In genomic region chr19:43674316-43674689, GRCm38 (mm10) we compare ENCODE assay signal across 8 mouse cellular contexts. TPM values are rescaled to one million over a fixed set of nuclear protein-coding genes. Genes with fewer than 3 reads are reported as not detected.
DNase-seq lines count a peak whose midpoint lies in the region; ATAC-seq and TF ChIP-seq lines count a peak whose summit lies in the region.

No protein-coding gene starts in this region.

- H3K4me2 ChIP-seq in forebrain, postnatal 0 days (ENCODE audit: low read depth): peak overlapping the region; percentile 77

- TF ChIP-seq POLR2A in heart, adult 2 months (IDR thresholded peaks at IDR 0.05; ENCODE audit: insufficient read depth, low read depth, low read length): no peak
- no peak for TF ChIP-seq POLR2A in spleen, adult 2 months (IDR thresholded peaks at IDR 0.05; ENCODE audit: low read depth, low read length)

- peak overlapping the region; percentile 83 for H3K27ac ChIP-seq in heart, adult 2 months
- peak overlapping the region; percentile 63; the same call in 1 of the 2 replicates for H3K27ac ChIP-seq in spleen, adult 2 months (ENCODE audit: insufficient read depth, low read length)
- peak overlapping the region; percentile 81 for H3K27ac ChIP-seq in forebrain, postnatal 0 days (ENCODE audit: low read depth, low read length)

- H3K79me2 ChIP-seq in heart, adult 2 months (replicated peaks; ENCODE audit: control insufficient read depth, insufficient read depth, low read length): peaks cover 6% of the 10 kb centered on the region

- H3K4me3 ChIP-seq in heart, adult 2 months: peak overlapping the region; percentile 87
- H3K4me3 ChIP-seq in spleen, adult 2 months (ENCODE audit: extremely low read depth, insufficient read depth, insufficient read length): peak overlapping the region; percentile 87
- peak overlapping the region; percentile 98 for H3K4me3 ChIP-seq in forebrain, postnatal 0 days (ENCODE audit: low read depth, low read length)

- no peak for ATAC-seq in forebrain, postnatal 0 days

- WGBS in heart, adult 2 months: under 1% methylated on average over 28 of the region's 29 CpGs
- WGBS in spleen, adult 2 months: under 1% methylated on average over 28 of the region's 29 CpGs
- WGBS in forebrain, postnatal 0 days: 1% methylated on average over 24 of the region's 29 CpGs

- intact Hi-C loops in heart, adult 2 months (cut with DNase I): loop anchor here (5.0 kb wide), 1 partner anchor 78 kb away; the partner anchor contains the start of genes Cox15 and Cutc
- intact Hi-C loops in heart, postnatal 14 days (cut with DNase I): loop anchor here (2.0 kb wide), 1 partner anchor 14 kb away; the partner anchor contains the start of gene Entpd7

- H3K9ac ChIP-seq in heart, adult 2 months (ENCODE audit: low read depth, low read length): peak overlapping the region; percentile 94
- peak overlapping the region; percentile 89 for H3K9ac ChIP-seq in forebrain, postnatal 0 days

- TF ChIP-seq CTCF in heart, adult 2 months (IDR thresholded peaks at IDR 0.05): no peak
- TF ChIP-seq CTCF in spleen, adult 2 months (IDR thresholded peaks at IDR 0.05; ENCODE audit: extremely low read depth, insufficient read depth, insufficient read length, insufficient replicate concordance): no peak
- no peak for TF ChIP-seq CTCF in forebrain, postnatal 0 days (IDR thresholded peaks at IDR 0.05; ENCODE audit: low read depth)

- no peaks in the 10 kb centered on the region for H3K9me3 ChIP-seq in forebrain, postnatal 0 days (ENCODE audit: low read length)

- no peaks in the 10 kb centered on the region; the same call in 1 of the 2 replicates for H3K36me3 ChIP-seq in heart, adult 2 months (ENCODE audit: control insufficient read depth, insufficient read depth, low read length)
- no peaks in the 10 kb centered on the region for H3K36me3 ChIP-seq in spleen, adult 2 months (ENCODE audit: control insufficient read depth, insufficient read depth, low read length)
- no peaks in the 10 kb centered on the region for H3K36me3 ChIP-seq in forebrain, postnatal 0 days (ENCODE audit: insufficient read depth)

- H3K27me3 ChIP-seq in heart, adult 2 months (ENCODE audit: control insufficient read depth, insufficient read depth, low read length): no peaks in the 10 kb centered on the region
- H3K27me3 ChIP-seq in spleen, adult 2 months (ENCODE audit: control insufficient read depth, insufficient read depth, low read length): no peaks in the 10 kb centered on the region
- no peaks in the 10 kb centered on the region for H3K27me3 ChIP-seq in forebrain, postnatal 0 days (ENCODE audit: insufficient read depth, low read length)

- peaks cover 6% of the 10 kb centered on the region for H3K4me1 ChIP-seq in heart, adult 2 months (ENCODE audit: control insufficient read depth, insufficient read depth, low read length)
- peaks cover 4% of the 10 kb centered on the region; the same call in 1 of the 2 replicates for H3K4me1 ChIP-seq in spleen, adult 2 months (ENCODE audit: control insufficient read depth, insufficient read depth, insufficient read length)
- H3K4me1 ChIP-seq in forebrain, postnatal 0 days (ENCODE audit: insufficient read depth): peaks cover 17% of the 10 kb centered on the region

- no peak for DNase-seq in heart, adult 2 months
- DNase-seq in heart, postnatal 14 days: no peak
- DNase-seq in spleen, adult 2 months (ENCODE audit: low read depth in 1 of 2, low spot score in 2 of 2): no peak
- no peak for DNase-seq in spleen, postnatal 4 days (ENCODE audit: low spot score in 2 of 2)
- DNase-seq in forebrain, postnatal 0 days: no peak
- peak; percentile 30 for DNase-seq in lung, postnatal 36 days
- DNase-seq in T-cell, adult 2 months (ENCODE audit: low spot score): no peak
- DNase-seq in cerebellum, adult 9-11 months: no peak

- no peak for TF ChIP-seq EP300 in heart, adult 2 months (IDR thresholded peaks at IDR 0.05; ENCODE audit: insufficient read depth, low read depth, low read length)

RNA-seq across cellular contexts. Expression of gene Slc25a28, which starts 0.4 kb away (rescaled TPM):
- total RNA-seq in heart, adult 2 months (2021): 10 to 100 TPM; 23.3 to 31.7 TPM
- 48.3 and 50.0 TPM in 2 replicates for polyA plus RNA-seq in heart, adult 2 months (2012; rRNA removed)
- 10 to 100 TPM; 21.6 to 25.4 TPM for total RNA-seq in heart, postnatal 14 days (2021)
- polyA plus RNA-seq in spleen, adult 2 months (2012; rRNA removed): 56.4 and 76.9 TPM in 2 replicates
- total RNA-seq in forebrain, postnatal 0 days (2014; rRNA removed): 45.2 and 67.2 TPM in 2 replicates
- polyA plus RNA-seq in forebrain, postnatal 0 days (2015; fragmentation: Nextera tagmentation; extraction: Ambion mirVana): 13.1 and 15.6 TPM in 2 replicates

RNA-seq across cellular contexts. Expression of gene Entpd7, which starts 15.2 kb away (rescaled TPM):
- total RNA-seq in heart, adult 2 months (2021): 1 to 10 TPM; 2.6 to 2.9 TPM
- polyA plus RNA-seq in heart, adult 2 months (2012; rRNA removed): 1.8 and 2.0 TPM in 2 replicates
- total RNA-seq in heart, postnatal 14 days (2021): 1 to 10 TPM; 4.6 to 4.8 TPM
- polyA plus RNA-seq in spleen, adult 2 months (2012; rRNA removed): 3.5 and 4.6 TPM in 2 replicates
- total RNA-seq in forebrain, postnatal 0 days (2014; rRNA removed): 8.3 and 9.3 TPM in 2 replicates
- 5.9 and 8.4 TPM in 2 replicates for polyA plus RNA-seq in forebrain, postnatal 0 days (2015; fragmentation: Nextera tagmentation; extraction: Ambion mirVana)
